Mouse (Mus musculus) heart, embryonic 10.5 days (tissue): ENCODE measurements around the gene Dpm3. TPM values are rescaled to one million over a fixed set of nuclear protein-coding genes. Genes with fewer than 3 reads are reported as not detected.
A peak's percentile ranks its signal among the peaks of the same experiment; 100 is the strongest.
"Not testable (repeated sequence)": the region's sequence is repeated elsewhere in the genome, so short reads cannot be mapped to it uniquely, and the experiment has no call there.

Experiments
- DNase-seq: peaks from one replicate; pipeline ENCODE4 v3.0.0-alpha.2; 2017; ENCODE audit warnings: low spot score
- H3K27ac ChIP-seq: fragments of 300-500 bp; sonication (generic); 2 replicates; pipeline ENCODE4 v1.5.1; 2016; ENCODE audit warnings: mild to moderate bottlenecking
- H3K27me3 ChIP-seq: fragments of 300-500 bp; sonication (generic); 2 replicates; pipeline ENCODE4 v1.6.1; 2016; ENCODE audit warnings: mild to moderate bottlenecking; ENCODE audit not compliant: poor library complexity, insufficient read depth, severe bottlenecking
- H3K36me3 ChIP-seq: fragments of 300-500 bp; sonication (generic); 2 replicates; pipeline ENCODE4 v1.6.1; 2016; ENCODE audit warnings: mild to moderate bottlenecking, moderate library complexity
- H3K4me1 ChIP-seq: fragments of 300-500 bp; sonication (generic); 2 replicates; pipeline ENCODE4 v1.6.1; 2016; ENCODE audit warnings: mild to moderate bottlenecking
- H3K4me3 ChIP-seq: fragments of 300-500 bp; sonication (generic); 2 replicates; pipeline ENCODE4 v1.5.1; 2016; ENCODE audit warnings: mild to moderate bottlenecking, moderate library complexity
- H3K9me3 ChIP-seq: fragments of 300-500 bp; sonication (generic); 2 replicates; pipeline ENCODE4 v1.6.1; 2016; ENCODE audit warnings: mild to moderate bottlenecking, moderate library complexity
- WGBS: fragments of 180-500 bp; shearing (Covaris S2); methylation state at CpG from one replicate; pipeline ENCODE4 v1.1.7; 2016; 5-methylcytosine and 5-hydroxymethylcytosine counted together
- polyA plus RNA-seq: library from polyadenylated mRNA; unstranded; fragments of >200 nt; fragmentation: Nextera tagmentation; extraction: Ambion mirVana; gene quantifications from 2 replicates; pipeline ENCODE4 v1.2.1, GENCODE M21; 2016

The Dpm3 gene
- 76.7 and 86.0 TPM in 2 replicates for polyA plus RNA-seq

GRCm38 (mm10) chr3:89259076-89259475 lies at the start of gene Dpm3:
Gene Dpm3, plus strand, starts transcription at chr3:89259358.
- H3K9me3 ChIP-seq = no peaks in the 10 kb centered on the region
- WGBS = 44% methylated on average over 7 of the region's 7 CpGs
- peaks cover 4% of the 10 kb centered on the region; the same call in 1 of the 2 replicates for H3K27me3 ChIP-seq
- 0 out of 2 replicates have a peak, but pooled peaks cover 4% of the 10 kb centered on the region for H3K4me1 ChIP-seq
- H3K27ac ChIP-seq = no peak within 1 kb of the TSS
- H3K36me3 ChIP-seq = no peaks in the 10 kb centered on the region
- DNase-seq = no peak
- H3K4me3 ChIP-seq = no peak within 1 kb of the TSS

GRCm38 (mm10) chr3:89209731-89210130 lies 49.4 kb upstream of the Dpm3 start:
- no peaks in the 10 kb centered on the region for H3K27me3 ChIP-seq
- no peaks in the 10 kb centered on the region for H3K9me3 ChIP-seq
- DNase-seq = no peak
- no peak overlapping the region for H3K27ac ChIP-seq
- peaks cover 21% of the 10 kb centered on the region for H3K4me1 ChIP-seq
- H3K4me3 ChIP-seq = no peak overlapping the region
- peaks cover 67% of the 10 kb centered on the region for H3K36me3 ChIP-seq
- 90% methylated on average over 7 of the region's 7 CpGs for WGBS

GRCm38 (mm10) chr3:89210162-89210561 lies 49.0 kb upstream of the Dpm3 start:
- Histone ChIP-seq H3K4me3 (no peak overlapping the region), H3K27ac (no peak overlapping the region), H3K36me3 (peaks cover 63% of the 10 kb centered on the region), H3K27me3 (no peaks in the 10 kb centered on the region), H3K9me3 (no peaks in the 10 kb centered on the region), H3K4me1 (peaks cover 25% of the 10 kb centered on the region)
- DNase-seq = no peak
- 85% methylated on average over 13 of the region's 13 CpGs for WGBS

- WGBS = 82% methylated on average over 7 of the region's 7 CpGs
- H3K27ac ChIP-seq = no peak overlapping the region
- peaks cover 58% of the 10 kb centered on the region for H3K36me3 ChIP-seq
- H3K4me1 ChIP-seq = peaks cover 31% of the 10 kb centered on the region
- no peaks in the 10 kb centered on the region for H3K27me3 ChIP-seq
- no peak overlapping the region for H3K4me3 ChIP-seq
- no peaks in the 10 kb centered on the region for H3K9me3 ChIP-seq
- DNase-seq = no peak
These were observed 48.4 kb upstream of the Dpm3 start for GRCm38 (mm10) chr3:89210731-89211130.

GRCm38 (mm10) chr3:89213803-89214530 lies 45.2 kb upstream of the Dpm3 start:
- no peaks in the 10 kb centered on the region for H3K9me3 ChIP-seq
- peaks cover 26% of the 10 kb centered on the region for H3K36me3 ChIP-seq
- peak overlapping the region; percentile 97 for H3K27ac ChIP-seq
- H3K4me3 ChIP-seq = peak overlapping the region; percentile 96
- H3K27me3 ChIP-seq = no peaks in the 10 kb centered on the region
- peak; percentile 97 for DNase-seq
- H3K4me1 ChIP-seq = peaks cover 39% of the 10 kb centered on the region
- under 1% methylated on average over 69 of the region's 69 CpGs for WGBS

GRCm38 (mm10) chr3:89214681-89215411 lies 44.3 kb upstream of the Dpm3 start, which contains the start of gene Thbs3:
Gene Thbs3, plus strand, starts transcription at chr3:89215180.
- Histone ChIP-seq H3K27ac (peak within 1 kb of the TSS; percentile 97), H3K4me1 (peaks cover 48% of the 10 kb centered on the region), H3K27me3 (no peaks in the 10 kb centered on the region), H3K9me3 (no peaks in the 10 kb centered on the region), H3K36me3 (peaks cover 17% of the 10 kb centered on the region), H3K4me3 (peak within 1 kb of the TSS; percentile 96)
- no peak for DNase-seq
- 2% methylated on average over 19 of the region's 19 CpGs for WGBS

GRCm38 (mm10) chr3:89215853-89216252 lies 43.3 kb upstream of the Dpm3 start:
- WGBS = under 1% methylated on average over 6 of the region's 6 CpGs
- H3K36me3 ChIP-seq = peaks cover 7% of the 10 kb centered on the region
- H3K9me3 ChIP-seq = no peaks in the 10 kb centered on the region
- peak overlapping the region; percentile 96 for H3K4me3 ChIP-seq
- peak; percentile 93 for DNase-seq
- H3K27me3 ChIP-seq = no peaks in the 10 kb centered on the region
- peaks cover 51% of the 10 kb centered on the region for H3K4me1 ChIP-seq
- H3K27ac ChIP-seq = peak overlapping the region; percentile 97

- peaks cover 51% of the 10 kb centered on the region for H3K4me1 ChIP-seq
- 72% methylated on average over 7 of the region's 7 CpGs for WGBS
- DNase-seq, H3K27ac ChIP-seq, H3K4me3 ChIP-seq, H3K9me3 ChIP-seq, H3K36me3 ChIP-seq, H3K27me3 ChIP-seq: not testable (repeated sequence)
These were observed 42.8 kb upstream of the Dpm3 start for GRCm38 (mm10) chr3:89216407-89216806.

- Histone ChIP-seq H3K9me3 (no peaks in the 10 kb centered on the region), H3K4me3 (no peak overlapping the region), H3K4me1 (peaks cover 41% of the 10 kb centered on the region), H3K27me3 (no peaks in the 10 kb centered on the region), H3K36me3 (peaks cover 3% of the 10 kb centered on the region; the same call in 1 of the 2 replicates), H3K27ac (no peak overlapping the region)
- DNase-seq = no peak
- WGBS = 79% methylated on average over 1 of the region's 1 CpGs
These were observed 40.9 kb upstream of the Dpm3 start for GRCm38 (mm10) chr3:89218271-89218670.

GRCm38 (mm10) chr3:89219546-89219945 lies 39.6 kb upstream of the Dpm3 start:
- no peak for DNase-seq
- Histone ChIP-seq H3K4me3 (no peak overlapping the region), H3K36me3 (peaks cover 6% of the 10 kb centered on the region; the same call in 1 of the 2 replicates), H3K27me3 (0 out of 2 replicates have a peak, but pooled peaks cover 7% of the 10 kb centered on the region), H3K4me1 (peaks cover 43% of the 10 kb centered on the region), H3K9me3 (no peaks in the 10 kb centered on the region), H3K27ac (peak overlapping the region; percentile 74)
- 27% methylated on average over 8 of the region's 8 CpGs for WGBS

- Histone ChIP-seq H3K36me3 (peaks cover 6% of the 10 kb centered on the region; the same call in 1 of the 2 replicates), H3K9me3 (no peaks in the 10 kb centered on the region), H3K4me3 (no peak overlapping the region), H3K4me1 (peaks cover 41% of the 10 kb centered on the region), H3K27ac (no peak overlapping the region; the same call in 1 of the 2 replicates), H3K27me3 (peaks cover 23% of the 10 kb centered on the region)
- 80% methylated on average over 5 of the region's 5 CpGs for WGBS
- DNase-seq = no peak
These were observed 38.0 kb upstream of the Dpm3 start for GRCm38 (mm10) chr3:89221167-89221566.

GRCm38 (mm10) chr3:89224796-89225195 lies 34.4 kb upstream of the Dpm3 start:
- Histone ChIP-seq H3K4me3 (no peak overlapping the region), H3K36me3 (peaks cover 6% of the 10 kb centered on the region; the same call in 1 of the 2 replicates), H3K9me3 (no peaks in the 10 kb centered on the region), H3K27ac (no peak overlapping the region), H3K27me3 (peaks cover 43% of the 10 kb centered on the region), H3K4me1 (peaks cover 57% of the 10 kb centered on the region)
- 68% methylated on average over 11 of the region's 11 CpGs for WGBS
- DNase-seq = no peak

GRCm38 (mm10) chr3:89225321-89225815 lies 33.8 kb upstream of the Dpm3 start:
- peaks cover 6% of the 10 kb centered on the region; the same call in 1 of the 2 replicates for H3K36me3 ChIP-seq
- peak overlapping the region; percentile 64; the same call in 1 of the 2 replicates for H3K4me3 ChIP-seq
- no peaks in the 10 kb centered on the region for H3K9me3 ChIP-seq
- WGBS = 65% methylated on average over 12 of the region's 12 CpGs
- H3K27me3 ChIP-seq = peaks cover 49% of the 10 kb centered on the region
- peak overlapping the region; percentile 7; the same call in 1 of the 2 replicates for H3K27ac ChIP-seq
- H3K4me1 ChIP-seq = peaks cover 53% of the 10 kb centered on the region
- no peak for DNase-seq
